ENCODE assay signal across 12 mouse cellular contexts in the genomic region with DNA sequence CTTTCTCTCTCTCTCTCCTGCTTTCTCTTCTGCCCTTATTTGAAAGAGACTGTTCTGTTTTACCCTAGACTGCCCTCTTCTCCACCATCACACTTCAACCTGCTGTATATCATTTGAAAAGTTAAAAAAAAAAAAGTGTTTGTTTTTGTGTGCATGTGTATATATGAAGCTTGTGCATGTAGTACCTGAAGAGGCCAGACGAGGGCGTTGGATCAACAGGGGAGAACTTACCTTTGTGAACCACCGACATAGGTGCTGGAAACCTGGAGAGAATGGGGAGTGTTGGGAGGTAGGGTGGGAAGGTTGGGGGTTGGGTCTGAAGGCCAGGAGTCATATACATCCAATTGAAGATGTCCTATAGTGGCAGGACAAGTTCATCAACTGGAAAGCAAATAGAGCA.
DNase-seq lines count a peak whose midpoint lies in the region; TF ChIP-seq lines count a peak whose summit lies in the region.
"Had no signal": no experiment of that assay in that cellular context is flagged by ENCODE, and none has a peak within 500 bp of the region (broad histone marks: within the 10 kb centered on the region; RNA-seq: fewer than 3 reads in every experiment).

No protein-coding gene starts in this region.

- TF ChIP-seq CTCF in cerebellum, adult 2 months (IDR thresholded peaks at IDR 0.05; ENCODE audit: borderline replicate concordance, insufficient read depth, low read depth, low read length) = peak; percentile 21; the same call in 1 of the 2 replicates
- TF ChIP-seq CTCF in left cerebral cortex, adult 2 months (IDR thresholded peaks at IDR 0.05) = peak; percentile 26

- intact Hi-C loops in left cerebral cortex, adult 2 months (cut with DNase I) = loop anchor here (2.0 kb wide), 1 partner anchor 41 kb away; no protein-coding TSS in a partner anchor

- DNase-seq in cerebellum, adult 2 months = no peak
- no peak for DNase-seq in cerebellum, postnatal 36 days
- DNase-seq in left cerebral cortex, adult 2 months (ENCODE audit: extremely low spot score in 1 of 2, low spot score in 2 of 2) = no peak
- DNase-seq in left cerebral cortex, adult 9 months (ENCODE audit: low spot score in 2 of 2) = no peak
- DNase-seq in NIH3T3 (ENCODE audit: low read depth) = peak; percentile 59
- DNase-seq in forebrain, embryonic 10.5 days (ENCODE audit: extremely low spot score, low spot score) = no peak
- no peak for DNase-seq in gastrocnemius, postnatal 4 days (ENCODE audit: low spot score in 2 of 2)
- DNase-seq: adrenal gland, postnatal 10 days; liver, embryonic 13.5 days had no signal

- no peaks in the 10 kb centered on the region for H3K9me3 ChIP-seq in forebrain, embryonic 10.5 days
- H3K9me3 ChIP-seq: forebrain, embryonic 13.5 days; liver, embryonic 13.5 days; midbrain, embryonic 13.5 days had no signal

- H3K4me3 ChIP-seq in cerebellum, adult 2 months (replicated peaks; ENCODE audit: insufficient read depth, low read depth, low read length) = no peak overlapping the region
- H3K4me3 ChIP-seq in left cerebral cortex, adult 2 months = no peak overlapping the region
- H3K4me3 ChIP-seq in macrophage (ENCODE audit: inconsistent target) = no peak overlapping the region
- H3K4me3 ChIP-seq in forebrain, embryonic 10.5 days = no peak overlapping the region
- H3K4me3 ChIP-seq: forebrain, embryonic 13.5 days; liver, embryonic 13.5 days; midbrain, embryonic 13.5 days had no signal

- H3K27me3 ChIP-seq in cerebellum, adult 2 months (ENCODE audit: control insufficient read depth, insufficient read depth, low read length) = no peaks in the 10 kb centered on the region
- H3K27me3 ChIP-seq in forebrain, embryonic 10.5 days (ENCODE audit: poor library complexity, severe bottlenecking) = no peaks in the 10 kb centered on the region
- H3K27me3 ChIP-seq: forebrain, embryonic 13.5 days; midbrain, embryonic 13.5 days had no signal

- WGBS in cerebellum, adult 2 months = 40% methylated on average over 3 of the region's 3 CpGs
- WGBS in macrophage (ENCODE audit: missing documents) = 49% methylated on average over 3 of the region's 3 CpGs
- WGBS in forebrain, embryonic 10.5 days = 43% methylated on average over 3 of the region's 3 CpGs

- no peaks in the 10 kb centered on the region for H3K36me3 ChIP-seq in macrophage (ENCODE audit: inconsistent target)
- no peaks in the 10 kb centered on the region for H3K36me3 ChIP-seq in forebrain, embryonic 10.5 days (replicated peaks)
- H3K36me3 ChIP-seq: liver, embryonic 13.5 days; midbrain, embryonic 13.5 days had no signal

- H3K27ac ChIP-seq in cerebellum, adult 2 months (ENCODE audit: insufficient read depth, low read length) = no peak overlapping the region; the same call in 1 of the 2 replicates
- no peak overlapping the region for H3K27ac ChIP-seq in left cerebral cortex, adult 2 months
- H3K27ac ChIP-seq in macrophage = peak overlapping the region; percentile 59
- no peak overlapping the region for H3K27ac ChIP-seq in forebrain, embryonic 10.5 days
- H3K27ac ChIP-seq: forebrain, embryonic 13.5 days; liver, embryonic 13.5 days; midbrain, embryonic 13.5 days had no signal

- peaks cover 3% of the 10 kb centered on the region; the same call in 1 of the 2 replicates for H3K4me1 ChIP-seq in cerebellum, adult 2 months (ENCODE audit: control insufficient read depth, insufficient read depth, low read length)
- 0 out of 2 replicates have a peak, but pooled peaks cover 5% of the 10 kb centered on the region for H3K4me1 ChIP-seq in forebrain, embryonic 10.5 days
- H3K4me1 ChIP-seq: liver, embryonic 13.5 days; midbrain, embryonic 13.5 days had no signal

- H3K79me2 ChIP-seq in macrophage (ENCODE audit: inconsistent target) = no peaks in the 10 kb centered on the region

- TF ChIP-seq POLR2A in cerebellum, adult 2 months (IDR thresholded peaks at IDR 0.05; ENCODE audit: borderline replicate concordance, insufficient read depth, low read length) = no peak
